Comparison of ENCODE assay signal across 8 mouse cellular contexts in the genomic region with DNA sequence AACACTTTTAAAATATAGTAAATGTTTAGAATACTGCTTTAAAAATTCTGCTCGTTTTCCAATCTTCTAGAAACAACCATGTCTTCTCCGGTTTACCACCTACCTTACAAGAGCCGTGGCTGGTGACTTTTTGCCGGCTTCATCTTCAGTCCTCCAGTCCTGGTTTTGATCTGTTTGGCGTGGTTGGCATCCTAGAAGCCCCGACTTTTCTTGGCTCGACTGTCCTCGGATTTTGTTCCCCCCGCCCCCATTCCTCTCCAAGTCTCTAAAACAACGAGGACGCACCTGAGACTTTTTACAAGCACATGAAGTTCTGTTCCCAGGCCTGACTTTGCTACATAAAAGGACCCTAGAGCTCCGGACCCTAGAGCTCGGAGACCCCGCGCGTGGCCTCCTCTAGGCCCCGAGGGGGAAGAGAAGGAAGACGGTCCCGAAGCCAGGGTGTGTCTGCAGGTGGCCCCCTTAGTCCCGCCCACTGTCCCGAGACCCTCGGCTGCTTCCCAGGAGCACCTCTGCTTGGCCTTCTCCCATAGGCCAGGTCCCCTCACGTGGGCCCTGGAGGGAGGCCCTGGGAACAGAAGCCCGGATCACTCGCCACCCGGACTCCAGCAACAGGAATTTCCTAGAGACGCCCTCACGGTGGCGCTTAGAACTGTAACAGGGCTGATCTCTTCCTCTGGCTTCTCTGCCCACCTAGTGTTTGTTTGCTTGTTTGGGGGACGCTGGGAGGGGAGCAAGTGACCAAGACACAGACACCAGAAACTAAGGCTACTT.
DNase-seq lines count a peak whose midpoint lies in the region; ATAC-seq and TF ChIP-seq lines count a peak whose summit lies in the region.

No protein-coding gene starts in this region.

- DNase-seq in 3134 (ENCODE audit: extremely low read depth, insufficient read length, low spot score), result peak; percentile 86
- DNase-seq in adrenal gland, postnatal 10 days, result peak; percentile 85
- DNase-seq in embryonic facial prominence, embryonic 10.5 days (ENCODE audit: low spot score), result peak; percentile 89
- DNase-seq in left cerebral cortex, postnatal 4 days, result peak; percentile 85
- DNase-seq in midbrain, embryonic 10.5 days (ENCODE audit: low spot score), result peak; percentile 83

- 21% methylated on average over 30 of the region's 30 CpGs for WGBS in embryonic facial prominence, embryonic 10.5 days
- WGBS in intestine, postnatal 0 days, result 21% methylated on average over 29 of the region's 30 CpGs
- 20% methylated on average over 30 of the region's 30 CpGs for WGBS in midbrain, embryonic 10.5 days
- 8% methylated on average over 30 of the region's 30 CpGs for WGBS in small intestine, adult 2 months

- H3K27me3 ChIP-seq in embryonic facial prominence, embryonic 10.5 days (replicated peaks; ENCODE audit: low read depth, poor library complexity, severe bottlenecking), result peaks cover 10% of the 10 kb centered on the region
- H3K27me3 ChIP-seq in intestine, postnatal 0 days (replicated peaks; ENCODE audit: control insufficient read depth, insufficient read depth, low read length), result no peaks in the 10 kb centered on the region
- peaks cover 4% of the 10 kb centered on the region; the same call in 1 of the 2 replicates for H3K27me3 ChIP-seq in midbrain, embryonic 10.5 days (ENCODE audit: low read depth, poor library complexity, severe bottlenecking)
- no peaks in the 10 kb centered on the region for H3K27me3 ChIP-seq in small intestine, adult 2 months (ENCODE audit: control insufficient read depth, insufficient read depth, low read length)

- H3K4me2 ChIP-seq in intestine, postnatal 0 days (replicated peaks; ENCODE audit: low read depth), result peak overlapping the region; percentile 62

- H3K4me3 ChIP-seq in embryonic facial prominence, embryonic 10.5 days, result peak overlapping the region; percentile 65
- peak overlapping the region; percentile 59 for H3K4me3 ChIP-seq in intestine, postnatal 0 days (ENCODE audit: low read depth, low read length)
- peak overlapping the region; percentile 60 for H3K4me3 ChIP-seq in midbrain, embryonic 10.5 days
- peak overlapping the region; percentile 92 for H3K4me3 ChIP-seq in small intestine, adult 2 months (ENCODE audit: low read depth, low read length)

- TF ChIP-seq POLR2A in small intestine, adult 2 months (IDR thresholded peaks at IDR 0.05; ENCODE audit: low read depth, low read length), result peak; percentile 59; the same call in 1 of the 2 replicates

- H3K36me3 ChIP-seq in embryonic facial prominence, embryonic 10.5 days (replicated peaks), result peaks cover 10% of the 10 kb centered on the region
- H3K36me3 ChIP-seq in intestine, postnatal 0 days (ENCODE audit: control insufficient read depth, insufficient read depth), result no peaks in the 10 kb centered on the region; the same call in 1 of the 2 replicates
- peaks cover 8% of the 10 kb centered on the region for H3K36me3 ChIP-seq in midbrain, embryonic 10.5 days
- peaks cover 3% of the 10 kb centered on the region; the same call in 1 of the 2 replicates for H3K36me3 ChIP-seq in small intestine, adult 2 months (ENCODE audit: control insufficient read depth, insufficient read depth, low read length)

- TF ChIP-seq CTCF in intestine, postnatal 0 days (IDR thresholded peaks at IDR 0.05; ENCODE audit: low read depth), result peak; percentile 62
- peak; percentile 26; the same call in 1 of the 2 replicates for TF ChIP-seq CTCF in small intestine, adult 2 months (IDR thresholded peaks at IDR 0.05; ENCODE audit: extremely low read depth, insufficient read length, insufficient replicate concordance, low read depth, low read length)

- peak overlapping the region; percentile 74 for H3K27ac ChIP-seq in embryonic facial prominence, embryonic 10.5 days (replicated peaks)
- H3K27ac ChIP-seq in intestine, postnatal 0 days (ENCODE audit: low read depth, low read length), result peak overlapping the region; percentile 73
- peak overlapping the region; percentile 76 for H3K27ac ChIP-seq in midbrain, embryonic 10.5 days (replicated peaks)
- peak overlapping the region; percentile 75 for H3K27ac ChIP-seq in small intestine, adult 2 months (ENCODE audit: insufficient read depth, low read depth, low read length)

- no peaks in the 10 kb centered on the region for H3K9me3 ChIP-seq in embryonic facial prominence, embryonic 10.5 days
- H3K9me3 ChIP-seq in intestine, postnatal 0 days (ENCODE audit: control insufficient read depth), result no peaks in the 10 kb centered on the region
- H3K9me3 ChIP-seq in midbrain, embryonic 10.5 days (replicated peaks), result no peaks in the 10 kb centered on the region

- H3K4me1 ChIP-seq in embryonic facial prominence, embryonic 10.5 days, result no peaks in the 10 kb centered on the region
- no peaks in the 10 kb centered on the region for H3K4me1 ChIP-seq in intestine, postnatal 0 days (replicated peaks; ENCODE audit: control insufficient read depth, insufficient read depth, low read length)
- H3K4me1 ChIP-seq in midbrain, embryonic 10.5 days, result peaks cover 7% of the 10 kb centered on the region; the same call in 1 of the 2 replicates
- H3K4me1 ChIP-seq in small intestine, adult 2 months (ENCODE audit: control insufficient read depth, insufficient read depth, insufficient read length, low read length), result no peaks in the 10 kb centered on the region

- intact Hi-C loops in left cerebral cortex, postnatal 4 days (cut with DNase I), result no loop called here

- peak overlapping the region; percentile 53 for H3K9ac ChIP-seq in intestine, postnatal 0 days (ENCODE audit: low read depth, low read length)

- peak; percentile 100 for ATAC-seq in granulocyte monocyte progenitor cell, adult 5-6 weeks (replicated peaks; ENCODE audit: poor library complexity, severe bottlenecking)
- peak; percentile 97 for ATAC-seq in intestine, postnatal 0 days

Comparison
In these comparisons a context has a peak if more than half of its experiments do, and no peak if none do; other contexts are left out.
1. Peak in every context shown above with its lines: DNase-seq, ATAC-seq, H3K4me3 ChIP-seq and H3K27ac ChIP-seq.